Mouse (Mus musculus): ENCODE results near the gene Zfp811.
"Not testable (repeated sequence)": the region's sequence is repeated elsewhere in the genome, so short reads cannot be mapped to it uniquely, and the experiment has no call there.

Zfp811 gene

DNA sequence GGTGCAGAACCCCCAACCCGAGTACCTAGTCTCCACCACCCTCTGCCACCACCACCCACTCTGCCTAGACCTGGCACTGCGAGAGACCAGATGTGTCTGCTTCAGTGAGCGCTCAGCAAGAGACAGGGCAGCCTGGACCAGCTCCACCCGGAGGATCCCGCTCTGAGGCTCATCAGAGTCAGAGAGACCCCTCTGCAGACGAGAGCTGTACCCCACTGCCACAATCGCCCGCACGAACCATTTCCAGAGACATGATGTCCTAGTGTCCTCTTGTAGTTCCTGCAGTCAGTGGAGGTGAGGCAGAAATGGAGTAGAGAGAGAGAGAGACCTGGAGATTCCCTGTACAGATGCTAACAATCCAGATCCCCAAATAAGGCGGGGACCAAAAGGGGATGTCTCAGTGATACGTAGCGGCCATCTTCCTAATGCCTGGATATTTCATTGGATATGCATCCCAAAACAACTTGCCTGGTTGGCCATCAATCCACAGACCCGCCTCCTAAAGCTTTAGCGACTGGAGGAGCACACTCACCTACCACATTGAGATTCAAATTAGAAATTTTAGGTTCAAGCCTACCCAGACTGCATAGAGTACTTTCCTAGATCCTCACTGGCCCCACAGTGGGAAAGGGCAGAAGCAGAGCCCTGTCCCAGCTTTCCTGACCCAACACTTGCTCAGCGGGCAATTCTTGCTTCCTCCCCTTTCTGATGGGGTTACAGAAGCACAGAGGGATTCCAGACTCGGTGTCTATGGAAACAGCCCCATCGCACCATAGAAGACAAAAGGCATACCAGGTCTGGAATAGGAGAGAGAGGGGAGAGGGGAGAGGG is at the start of gene Zfp811:
Gene Zfp811 (minus strand): TSS at position 388 of the 831 bp plus-strand sequence.
- DNase-seq (ENCODE audit: low spot score in 2 of 2), result no peak

- not testable (repeated sequence) for DNase-seq (ENCODE audit: low spot score in 2 of 2)
Observed at GRCm38 (mm10) chr17:32856713-32857112, 47.0 kb upstream of the Zfp811 start.

- DNase-seq (ENCODE audit: low spot score in 2 of 2), result no peak
Observed at GRCm38 (mm10) chr17:32851581-32851980, 41.9 kb upstream of the Zfp811 start.

DNA sequence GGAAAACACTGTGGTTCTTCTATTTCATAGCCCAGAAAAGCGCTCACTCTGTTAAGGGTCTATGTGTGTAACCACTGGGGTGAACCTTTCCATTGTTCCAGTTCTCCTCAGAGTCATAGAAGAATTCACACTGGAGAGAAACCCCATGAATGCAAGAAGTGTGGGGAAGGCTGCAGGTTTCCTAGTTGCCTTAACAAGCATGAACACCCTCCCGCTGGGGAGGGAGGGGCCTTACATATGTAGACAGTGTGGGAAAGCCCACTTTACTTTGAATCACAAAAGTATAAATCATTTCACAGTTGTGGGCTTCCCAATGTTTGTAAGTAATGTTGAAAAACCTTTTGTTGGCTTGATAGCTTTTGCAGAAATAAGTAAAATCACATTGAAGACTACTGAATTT is 31.7 kb upstream of the Zfp811 start:
- no peak for DNase-seq (ENCODE audit: low spot score in 2 of 2)

- DNase-seq (ENCODE audit: low spot score in 2 of 2), result no peak
Observed at GRCm38 (mm10) chr17:32839083-32839802, 29.5 kb upstream of the Zfp811 start.

DNA sequence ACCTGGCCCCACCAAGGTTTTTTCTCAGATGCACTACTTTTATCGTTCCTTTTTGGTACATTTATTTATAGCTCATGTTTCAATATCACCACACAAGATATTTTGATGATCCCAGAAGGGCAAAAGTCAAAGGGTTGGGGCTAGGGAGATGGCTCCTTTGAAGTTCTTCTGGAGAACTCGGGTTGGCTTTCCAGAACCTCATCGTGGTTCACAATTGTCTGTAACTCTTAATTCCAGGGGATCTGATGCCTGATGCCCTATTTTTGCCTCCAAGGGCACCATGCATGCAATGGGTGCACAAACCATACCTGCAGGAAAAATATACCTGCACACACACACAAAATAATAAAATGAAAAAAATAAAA is 20.7 kb upstream of the Zfp811 start:
- DNase-seq (ENCODE audit: low spot score in 2 of 2), result no peak

DNA sequence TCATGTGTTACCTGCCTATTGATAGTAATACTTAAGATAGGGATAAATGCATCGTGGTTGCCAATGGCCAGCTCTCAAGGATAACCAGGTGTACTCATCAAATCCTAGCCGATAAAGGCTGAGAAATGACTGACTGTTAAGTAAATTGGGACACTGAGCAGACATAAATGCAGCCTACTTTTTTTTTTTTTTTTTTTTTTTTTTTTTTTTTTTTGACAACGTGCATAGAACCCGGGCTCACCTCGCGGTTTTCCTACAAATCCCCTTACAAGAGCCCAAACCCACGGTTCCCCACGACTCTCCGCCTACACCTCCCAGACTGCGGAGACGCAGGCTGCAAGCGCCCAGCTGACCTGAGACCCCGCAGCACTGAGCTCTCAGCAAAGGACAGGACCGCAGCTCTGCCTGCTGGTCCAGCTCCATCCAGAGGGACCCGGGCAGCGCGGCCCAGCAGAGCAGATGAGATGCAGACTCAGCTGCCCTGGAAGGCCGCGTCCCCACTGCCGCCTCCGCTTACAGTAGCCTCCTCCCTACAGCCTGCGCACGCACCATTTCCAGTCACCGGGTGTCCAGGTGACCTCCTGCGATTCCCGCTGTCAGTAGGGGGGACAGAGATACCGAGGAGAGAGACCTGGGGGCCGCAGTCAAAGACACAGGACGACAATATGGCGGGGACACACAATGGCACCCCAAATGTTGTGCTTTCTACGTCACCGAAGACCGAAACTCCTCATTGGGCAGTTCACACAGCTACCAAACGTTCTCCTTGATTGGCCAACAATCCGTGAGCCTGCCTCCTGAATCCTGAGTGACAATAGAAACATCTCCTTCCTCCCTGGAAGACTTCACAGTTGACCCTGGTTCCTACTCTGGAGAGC is 20.0 kb upstream of the Zfp811 start, which contains the start of gene Zfp799:
Gene Zfp799 (minus strand): TSS at position 722 of the 878 bp plus-strand sequence.
- peak; percentile 78 to 87 for DNase-seq (ENCODE audit: low spot score in 2 of 2)

- no peak for DNase-seq (ENCODE audit: low spot score in 2 of 2)
Observed at GRCm38 (mm10) chr17:32816074-32816784, 6.5 kb upstream of the Zfp811 start.

- no peak for DNase-seq (ENCODE audit: low spot score in 2 of 2)
Observed at GRCm38 (mm10) chr17:32814136-32814535, 4.4 kb upstream of the Zfp811 start.

GRCm38 (mm10) chr17:32810648-32811047 is 917 bp upstream of the Zfp811 start:
- no peak for DNase-seq (ENCODE audit: low spot score in 2 of 2)

GRCm38 (mm10) chr17:32808921-32809320 is 810 bp downstream of the Zfp811 start:
- no peak for DNase-seq (ENCODE audit: low spot score in 2 of 2)

DNA sequence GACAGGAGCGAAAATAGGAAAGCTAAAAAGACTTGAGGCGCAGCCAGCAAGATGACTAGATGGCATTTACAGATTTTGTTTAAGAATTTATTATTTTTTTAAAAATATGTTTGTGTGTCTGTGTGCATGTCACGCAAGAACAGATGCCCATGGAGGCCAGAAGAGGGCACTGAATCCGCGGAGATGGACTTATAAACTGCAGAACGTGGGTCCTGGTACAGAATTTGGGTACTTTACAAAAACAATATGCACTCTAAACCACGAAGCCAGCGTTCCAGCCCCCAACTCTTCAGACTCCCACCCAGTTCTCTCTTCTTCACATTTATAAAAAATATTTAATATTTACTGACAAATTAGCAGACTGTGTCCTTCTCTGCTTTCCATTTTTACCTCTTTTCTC is 20.5 kb downstream of the Zfp811 start:
- no peak for DNase-seq (ENCODE audit: low spot score in 2 of 2)

DNA sequence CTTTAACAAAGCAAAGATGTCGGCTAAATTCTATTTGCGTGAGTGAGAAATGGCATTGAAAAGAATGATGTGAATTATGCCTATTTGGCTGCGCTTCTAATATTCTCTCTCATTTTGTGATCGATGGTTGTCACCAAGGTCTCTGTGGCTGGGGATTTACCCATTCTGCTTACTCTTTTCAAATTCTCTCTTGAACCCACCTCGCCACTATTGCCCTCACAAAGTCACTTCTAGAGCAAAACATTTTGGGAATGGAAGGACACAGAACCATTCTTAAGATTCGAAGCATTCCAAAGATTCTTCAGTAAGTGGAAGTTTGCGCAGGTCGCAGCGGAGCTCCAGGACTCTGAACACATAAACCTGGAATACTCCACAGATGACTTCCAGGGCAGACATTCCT is 21.2 kb downstream of the Zfp811 start:
- DNase-seq (ENCODE audit: low spot score in 2 of 2), result no peak

- peak; percentile 93 to 97 for DNase-seq (ENCODE audit: low spot score in 2 of 2)
Observed at GRCm38 (mm10) chr17:32788094-32788559, 21.6 kb downstream of the Zfp811 start, which contains the start of gene Zfp871. Gene Zfp871, minus strand, starts transcription at chr17:32788287.

DNA sequence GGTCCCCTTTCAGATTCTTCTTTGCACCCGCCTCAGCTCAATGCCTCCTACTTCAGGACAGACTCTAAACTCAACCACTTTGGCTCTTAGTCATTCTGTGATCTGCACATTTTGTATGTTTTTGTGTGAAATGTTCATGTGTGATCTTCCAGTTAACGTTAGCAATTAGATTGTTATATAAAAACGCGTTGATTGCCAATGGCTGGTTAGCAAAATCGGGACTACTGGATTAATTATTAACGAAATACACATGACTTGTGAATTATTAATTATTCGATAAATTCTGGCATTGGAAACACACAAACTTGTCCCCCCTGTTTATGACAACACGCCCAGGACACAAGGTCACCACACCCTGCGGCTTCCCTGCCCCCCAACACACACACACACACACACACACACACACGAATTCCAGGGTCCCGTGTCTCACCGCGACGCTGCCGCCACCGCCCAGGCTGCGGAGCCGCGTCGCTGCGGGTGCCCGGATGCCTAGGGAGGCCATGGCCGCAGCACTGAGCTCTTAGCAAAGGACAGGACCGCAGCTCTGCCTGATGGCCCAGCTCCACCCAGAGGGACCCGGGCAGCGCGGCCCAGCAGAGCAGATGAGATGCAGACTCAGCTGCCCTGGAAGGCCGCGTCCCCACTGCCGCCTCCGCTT is 22.2 kb downstream of the Zfp811 start:
- DNase-seq (ENCODE audit: low spot score in 2 of 2), result no peak

DNA sequence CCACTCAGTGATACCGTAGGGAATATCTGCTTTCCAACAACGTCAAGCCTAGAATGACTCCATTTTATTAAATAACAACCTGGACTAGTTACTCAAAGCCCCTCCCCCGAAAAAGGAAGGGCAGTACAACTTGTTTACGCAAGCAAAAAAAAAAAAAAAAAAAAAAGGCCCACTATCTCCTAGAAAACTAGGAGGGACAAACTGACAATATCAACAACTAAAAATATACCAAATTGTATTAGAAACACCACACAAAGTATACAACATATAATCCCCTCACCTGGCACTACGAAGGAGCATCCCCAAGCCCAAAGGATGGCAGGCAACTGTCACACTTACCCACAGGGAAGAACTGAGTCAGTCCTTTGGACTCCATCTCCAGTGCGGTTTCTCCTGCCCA is 22.8 kb downstream of the Zfp811 start:
- no peak for DNase-seq (ENCODE audit: low spot score in 2 of 2)

DNA sequence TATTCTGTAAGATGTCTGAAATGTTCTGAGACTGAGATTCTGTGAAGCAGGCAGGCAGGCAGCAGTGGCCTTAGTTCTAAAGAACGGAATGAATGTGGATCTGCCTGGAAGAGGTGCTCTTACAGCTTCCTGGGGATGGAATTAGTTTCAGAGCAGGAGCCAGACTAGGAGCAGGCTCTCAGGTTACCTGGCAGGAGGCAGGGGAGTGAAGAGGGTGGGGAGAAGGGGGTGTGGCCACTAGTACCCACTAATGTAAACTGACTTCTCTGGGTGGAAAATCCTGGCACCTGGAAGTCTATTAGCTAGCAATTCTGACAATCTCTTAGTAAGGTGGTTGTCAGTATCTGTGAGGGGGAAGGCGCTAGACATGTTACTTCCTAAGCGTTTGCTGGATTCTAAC is 24.1 kb downstream of the Zfp811 start:
- no peak for DNase-seq (ENCODE audit: low spot score in 2 of 2)

GRCm38 (mm10) chr17:32777564-32777963 is 32.2 kb downstream of the Zfp811 start:
- DNase-seq (ENCODE audit: low spot score in 2 of 2), result no peak

DNA sequence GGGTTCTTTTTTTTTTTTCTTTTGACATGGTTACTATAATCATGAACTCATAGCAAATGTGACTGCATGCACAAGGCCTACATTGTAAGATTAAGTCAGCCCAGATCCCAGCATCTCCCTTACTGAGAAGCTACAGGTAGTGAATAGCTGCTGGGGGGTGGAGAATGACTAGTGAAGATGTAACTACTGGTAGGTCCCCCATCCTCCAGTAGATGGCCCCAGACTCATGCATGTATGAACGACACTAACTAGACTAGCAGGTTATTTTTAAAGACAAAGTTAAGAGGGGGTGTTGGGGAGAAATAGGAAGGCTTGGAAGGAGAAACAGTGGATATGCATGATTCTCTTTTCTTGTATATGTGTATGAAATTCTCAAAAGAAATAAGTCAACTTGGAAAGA is 38.5 kb downstream of the Zfp811 start:
- DNase-seq (ENCODE audit: low spot score in 2 of 2), result peak in 1 of 2 experiments; percentile 16

GRCm38 (mm10) chr17:32766422-32766821 is 43.3 kb downstream of the Zfp811 start:
- DNase-seq (ENCODE audit: low spot score in 2 of 2), result no peak

DNA sequence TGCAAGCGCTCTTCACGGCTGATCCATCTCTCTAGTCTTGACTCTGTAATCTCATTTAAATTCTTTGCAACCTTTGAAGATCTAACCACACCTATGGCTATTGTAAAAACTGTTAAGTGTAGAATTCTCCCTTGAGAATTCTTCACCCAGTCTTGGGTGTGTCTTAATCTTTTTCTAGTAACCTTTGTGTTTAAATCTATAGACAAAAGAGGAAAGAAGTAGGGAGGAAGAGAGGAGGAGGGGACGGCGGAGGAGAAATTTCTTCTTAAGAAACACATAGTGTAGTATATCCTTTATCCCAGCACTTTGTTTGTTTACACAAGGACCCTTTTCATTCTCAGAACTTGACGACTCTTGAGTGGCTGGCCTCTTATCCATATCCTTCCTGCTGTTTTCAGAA is 52.4 kb downstream of the Zfp811 start:
- DNase-seq (ENCODE audit: low spot score in 2 of 2), result no peak

Data from heart, adult 9 months (tissue).